Mouse (Mus musculus) forebrain, embryonic 10.5 days (tissue): ENCODE measurements around the gene Nabp1. TPM values are rescaled to one million over a fixed set of nuclear protein-coding genes. Genes with fewer than 3 reads are reported as not detected.
"Not testable (repeated sequence)": the region's sequence is repeated elsewhere in the genome, so short reads cannot be mapped to it uniquely, and the experiment has no call there.

Experiments used
- DNase-seq: peaks from one replicate; pipeline ENCODE4 v3.0.0-alpha.2; 2017; ENCODE audit warnings: low spot score; ENCODE audit errors: extremely low spot score
- H3K27ac ChIP-seq: fragments of 300-500 bp; sonication (generic); 2 replicates; pipeline ENCODE4 v1.5.1; 2016; ENCODE audit warnings: mild to moderate bottlenecking
- H3K27me3 ChIP-seq: fragments of 300-500 bp; sonication (generic); 2 replicates; pipeline ENCODE4 v1.6.1; 2016; ENCODE audit warnings: mild to moderate bottlenecking; ENCODE audit not compliant: poor library complexity, severe bottlenecking
- H3K36me3 ChIP-seq: fragments of 300-500 bp; sonication (generic); replicated peaks from 2 replicates; pipeline ENCODE4 v1.6.1; 2016; ENCODE audit warnings: mild to moderate bottlenecking, moderate library complexity
- H3K4me1 ChIP-seq: fragments of 300-500 bp; sonication (generic); 2 replicates; pipeline ENCODE4 v1.6.1; 2016
- H3K4me3 ChIP-seq: fragments of 300-500 bp; sonication (generic); 2 replicates; pipeline ENCODE4 v1.5.1; 2016; ENCODE audit warnings: mild to moderate bottlenecking, moderate library complexity
- H3K9me3 ChIP-seq: fragments of 300-500 bp; sonication (generic); 2 replicates; pipeline ENCODE4 v1.6.1; 2016; ENCODE audit warnings: mild to moderate bottlenecking, moderate library complexity
- WGBS: fragments of 180-500 bp; shearing (Covaris S2); methylation state at CpG from one replicate; pipeline ENCODE4 v1.1.7; 2016; 5-methylcytosine and 5-hydroxymethylcytosine counted together
- polyA plus RNA-seq: library from polyadenylated mRNA; unstranded; fragments of >200 nt; fragmentation: Nextera tagmentation; extraction: Ambion mirVana; gene quantifications from 2 replicates; pipeline ENCODE4 v1.2.1, GENCODE M21; 2016

Gene Nabp1
- polyA plus RNA-seq, 1 experiment from 2014 or later, result 9.7 TPM

DNA sequence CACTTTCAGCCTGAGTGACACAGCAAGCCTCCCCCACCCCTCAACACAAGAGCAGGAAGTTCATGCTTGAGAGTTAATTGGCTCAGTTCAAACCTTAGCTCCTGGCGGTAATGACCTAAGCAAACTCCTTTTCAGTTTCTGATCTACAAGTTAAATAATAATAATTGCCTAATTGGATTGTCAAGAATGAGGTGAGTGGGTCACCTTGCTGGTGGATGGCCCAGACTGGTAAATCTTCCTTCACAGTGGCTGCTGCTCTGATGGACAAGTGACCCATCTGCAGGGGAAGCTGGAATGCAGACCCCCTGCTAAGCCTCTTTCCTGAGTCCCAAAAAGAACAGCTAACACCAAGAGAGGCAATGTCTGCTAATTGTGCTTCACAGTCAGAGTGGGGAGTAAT, 48.5 kb downstream of the Nabp1 start:
- Histone ChIP-seq H3K36me3 (no peaks in the 10 kb centered on the region), H3K4me3 (no peak overlapping the region), H3K27me3 (peaks cover 12% of the 10 kb centered on the region), H3K4me1 (peaks cover 5% of the 10 kb centered on the region), H3K9me3 (no peaks in the 10 kb centered on the region), H3K27ac (no peak overlapping the region)
- DNase-seq, result no peak
- WGBS, result 11% methylated on average over 1 of the region's 1 CpGs

DNA sequence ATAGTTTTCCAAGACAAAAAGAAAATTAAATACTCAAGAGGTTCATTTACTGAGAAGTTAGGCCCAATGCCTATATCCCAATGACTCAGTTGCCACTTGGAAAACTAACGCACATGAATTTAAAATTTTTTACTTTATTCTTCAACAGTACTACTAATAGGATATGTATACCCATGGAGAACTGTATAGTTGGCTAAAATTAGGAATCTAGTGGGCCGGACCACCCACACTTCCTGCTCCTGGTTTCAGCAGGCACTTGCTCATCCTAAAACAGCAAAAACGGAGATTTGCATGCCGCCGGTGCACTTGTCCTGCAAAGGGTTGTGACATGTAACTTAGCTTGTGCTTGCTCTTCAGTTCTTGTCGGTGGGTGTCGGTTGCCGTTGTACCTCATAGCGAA, 51.9 kb downstream of the Nabp1 start:
- no peak overlapping the region for H3K4me3 ChIP-seq
- no peaks in the 10 kb centered on the region for H3K36me3 ChIP-seq
- 94% methylated on average over 9 of the region's 9 CpGs for WGBS
- H3K4me1 ChIP-seq, result peaks cover 5% of the 10 kb centered on the region
- no peak overlapping the region for H3K27ac ChIP-seq
- DNase-seq, result no peak
- no peaks in the 10 kb centered on the region for H3K9me3 ChIP-seq
- H3K27me3 ChIP-seq, result peaks cover 12% of the 10 kb centered on the region

DNA sequence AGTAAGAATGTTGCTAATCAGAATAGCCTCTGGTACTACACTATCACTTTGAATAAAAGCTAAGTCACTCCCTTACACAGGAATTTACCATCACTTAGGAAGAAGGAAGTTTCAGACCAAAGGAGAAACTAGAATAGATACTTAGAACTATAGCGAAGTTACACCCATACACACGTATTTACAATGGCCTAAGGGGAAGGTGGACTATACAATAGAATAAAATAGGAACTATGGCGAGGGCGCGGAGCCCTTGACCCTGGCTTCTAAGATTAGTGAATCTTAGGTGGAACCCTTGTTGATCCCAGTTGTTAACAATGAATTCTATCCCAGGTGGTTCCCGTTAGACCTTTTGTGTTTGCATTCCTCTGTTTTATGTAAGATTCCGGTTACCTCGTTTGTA, 57.2 kb downstream of the Nabp1 start:
- H3K27me3 ChIP-seq, DNase-seq, H3K4me3 ChIP-seq, H3K4me1 ChIP-seq, H3K27ac ChIP-seq, H3K9me3 ChIP-seq, H3K36me3 ChIP-seq: not testable (repeated sequence)
- 95% methylated on average over 8 of the region's 8 CpGs for WGBS

DNA sequence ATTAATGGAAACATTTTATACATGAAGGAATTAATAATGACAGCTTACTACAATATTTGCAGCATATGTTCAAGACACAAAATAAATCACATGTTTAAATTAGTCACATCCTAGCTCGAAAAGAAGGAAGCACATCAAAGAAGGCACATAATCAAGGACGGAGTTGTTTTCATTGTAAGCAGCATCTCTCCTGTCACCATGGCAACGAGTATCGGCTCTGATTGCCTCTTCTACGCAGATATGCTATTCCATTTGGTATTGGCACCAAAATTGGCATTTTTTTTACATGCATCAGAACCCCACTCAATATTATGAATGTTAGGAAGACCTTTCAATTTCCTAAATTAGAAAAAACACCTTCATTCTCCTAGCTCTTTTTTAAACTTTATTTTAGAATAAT, 59.5 kb downstream of the Nabp1 start:
- no peaks in the 10 kb centered on the region for H3K4me1 ChIP-seq
- 81% methylated on average over 5 of the region's 5 CpGs for WGBS
- H3K36me3 ChIP-seq, result no peaks in the 10 kb centered on the region
- H3K9me3 ChIP-seq, result no peaks in the 10 kb centered on the region
- no peak for DNase-seq
- no peak overlapping the region for H3K27ac ChIP-seq
- no peaks in the 10 kb centered on the region for H3K27me3 ChIP-seq
- H3K4me3 ChIP-seq, result no peak overlapping the region

Other genes starting within 250 kb of the Nabp1 start
- gene Cavin2, start 189.3 kb downstream of the Nabp1 start, polyA plus RNA-seq, result 1.9 and 2.1 TPM in 2 replicates